Mouse (Mus musculus) gastrocnemius, postnatal 10 days (tissue): ENCODE measurements around the gene Trank1. TPM values are rescaled to one million over a fixed set of nuclear protein-coding genes. Genes with fewer than 3 reads are reported as not detected.

Experiments
- DNase-seq: peaks from one replicate; pipeline ENCODE4 v3.0.0; 2021; ENCODE audit warnings: mixed read lengths
- total RNA-seq, 2 experiments: library from RNA; stranded (reverse); gene quantifications; 2 replicates each; pipeline ENCODE4 v1.2.3; 2021

Gene Trank1
- total RNA-seq, 2 experiments from 2014 or later: 0.49 to 0.52 TPM

DNA sequence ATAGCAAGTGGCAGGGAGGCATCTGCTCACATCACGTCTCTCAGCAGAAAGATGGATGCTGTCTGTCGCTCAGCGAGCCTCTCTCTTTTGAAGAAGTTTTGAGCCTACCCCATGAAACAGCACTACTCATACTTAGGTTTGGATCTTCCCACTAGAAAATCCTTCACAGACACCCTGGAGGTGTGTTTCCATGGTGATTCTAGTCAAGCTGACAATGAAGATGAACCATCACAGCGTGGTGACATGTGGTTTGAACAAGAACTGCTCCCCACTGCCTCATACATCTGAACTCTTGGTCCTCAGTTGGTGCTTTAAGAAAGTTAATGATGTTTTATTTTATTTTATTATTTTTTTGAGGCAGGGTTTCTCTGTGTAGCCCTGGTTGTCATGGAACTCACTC, 114.4 kb downstream of the Trank1 start:
- no peak for DNase-seq

DNA sequence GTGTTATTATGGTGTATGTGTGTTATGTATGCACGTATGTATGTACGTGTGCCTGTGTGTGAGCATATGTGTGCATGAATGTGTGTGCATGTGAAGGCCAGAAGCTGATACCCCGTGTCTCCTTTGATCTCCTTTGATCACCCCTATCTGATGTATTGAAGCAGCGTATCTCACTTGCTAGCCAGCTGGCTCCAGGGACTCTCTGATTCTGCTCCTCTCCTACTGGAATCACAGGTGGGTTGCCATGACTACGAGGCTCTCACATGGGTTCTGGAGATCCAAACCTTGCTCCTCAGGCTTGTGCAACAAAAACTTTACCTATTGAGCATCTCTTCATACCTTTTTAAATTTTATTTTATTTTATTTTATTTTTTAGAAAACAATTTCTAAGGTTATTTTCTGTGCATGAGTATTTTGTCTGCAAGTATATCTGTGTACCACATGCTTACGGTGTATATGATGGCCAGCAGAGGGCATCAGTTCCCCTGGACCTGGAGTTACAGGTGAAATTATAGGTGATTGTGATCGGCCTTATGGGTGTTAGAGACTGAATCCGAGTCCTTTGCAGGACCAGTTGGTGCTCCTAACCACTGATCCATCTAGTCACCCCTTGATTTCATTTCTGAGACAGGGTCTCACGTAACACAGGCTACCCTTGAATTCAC, 116.5 kb downstream of the Trank1 start:
- no peak for DNase-seq

DNA sequence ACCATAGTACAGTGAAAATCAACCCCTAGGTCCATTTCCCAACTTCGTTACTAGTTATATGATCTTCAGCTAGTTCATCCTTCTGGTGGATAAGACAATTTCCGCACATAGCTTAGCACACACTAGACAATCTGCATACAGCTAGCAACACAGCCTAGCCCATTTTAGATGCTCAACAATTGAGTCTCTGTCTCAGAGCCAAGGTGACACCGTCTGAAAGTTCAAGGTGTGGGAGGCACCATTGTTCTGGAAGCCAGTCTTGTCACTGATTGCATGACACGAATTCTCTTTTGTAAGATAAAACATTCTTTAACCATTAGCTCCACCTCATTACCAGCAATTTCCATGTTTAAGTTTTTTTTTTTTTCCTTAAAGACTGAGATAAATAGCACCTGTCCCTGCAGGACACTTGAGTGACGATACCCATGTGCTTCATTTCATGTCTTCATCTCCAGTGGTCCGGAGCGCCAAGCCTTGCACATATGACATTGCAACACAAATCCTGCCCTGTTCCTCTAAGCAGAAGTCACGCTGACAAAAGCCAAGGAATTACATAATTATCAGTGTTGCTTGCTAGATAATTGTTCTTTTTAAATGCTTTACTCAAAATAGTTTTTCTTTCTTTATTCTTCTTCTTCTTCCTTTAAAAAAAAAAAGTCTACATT, 117.3 kb downstream of the Trank1 start:
- no peak for DNase-seq

DNA sequence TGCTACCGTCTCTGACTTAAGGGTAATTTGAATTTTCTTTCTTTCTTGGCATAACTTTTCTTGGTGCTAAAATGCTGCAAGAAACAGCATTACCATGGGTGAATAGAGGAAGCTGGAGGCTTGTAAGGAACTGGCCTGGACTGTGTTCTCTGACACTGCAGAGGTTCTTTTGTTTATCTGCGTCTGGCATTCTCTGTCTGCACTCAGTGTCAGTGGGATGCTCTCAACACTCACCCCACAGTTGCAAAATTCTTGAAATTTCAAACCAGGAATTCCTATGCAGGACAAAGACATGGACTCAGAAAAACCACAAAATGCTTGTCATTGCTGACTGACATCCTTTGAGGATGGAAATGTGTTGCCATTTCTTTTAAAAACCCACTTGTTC, 117.8 kb downstream of the Trank1 start:
- DNase-seq: no peak

DNA sequence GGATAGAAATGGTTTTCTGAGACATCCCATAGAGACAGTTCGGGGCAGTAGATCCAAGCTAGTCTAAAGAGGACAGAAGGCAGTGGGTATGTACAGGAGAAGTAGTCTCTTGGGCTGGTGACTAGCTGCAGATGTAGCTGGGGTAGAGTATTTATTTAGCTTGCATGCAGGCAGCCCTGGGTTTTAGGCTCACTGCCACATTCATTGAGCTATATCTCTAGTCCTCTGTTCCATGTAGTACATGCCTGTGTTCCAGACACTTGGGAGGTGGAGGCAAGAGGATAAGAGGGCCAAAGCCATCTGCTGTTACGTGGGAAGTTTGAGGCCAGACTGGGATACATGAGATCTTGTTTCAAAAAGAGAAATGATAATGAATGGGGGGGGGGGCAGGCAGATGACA, 123.9 kb downstream of the Trank1 start:
- no peak for DNase-seq

DNA sequence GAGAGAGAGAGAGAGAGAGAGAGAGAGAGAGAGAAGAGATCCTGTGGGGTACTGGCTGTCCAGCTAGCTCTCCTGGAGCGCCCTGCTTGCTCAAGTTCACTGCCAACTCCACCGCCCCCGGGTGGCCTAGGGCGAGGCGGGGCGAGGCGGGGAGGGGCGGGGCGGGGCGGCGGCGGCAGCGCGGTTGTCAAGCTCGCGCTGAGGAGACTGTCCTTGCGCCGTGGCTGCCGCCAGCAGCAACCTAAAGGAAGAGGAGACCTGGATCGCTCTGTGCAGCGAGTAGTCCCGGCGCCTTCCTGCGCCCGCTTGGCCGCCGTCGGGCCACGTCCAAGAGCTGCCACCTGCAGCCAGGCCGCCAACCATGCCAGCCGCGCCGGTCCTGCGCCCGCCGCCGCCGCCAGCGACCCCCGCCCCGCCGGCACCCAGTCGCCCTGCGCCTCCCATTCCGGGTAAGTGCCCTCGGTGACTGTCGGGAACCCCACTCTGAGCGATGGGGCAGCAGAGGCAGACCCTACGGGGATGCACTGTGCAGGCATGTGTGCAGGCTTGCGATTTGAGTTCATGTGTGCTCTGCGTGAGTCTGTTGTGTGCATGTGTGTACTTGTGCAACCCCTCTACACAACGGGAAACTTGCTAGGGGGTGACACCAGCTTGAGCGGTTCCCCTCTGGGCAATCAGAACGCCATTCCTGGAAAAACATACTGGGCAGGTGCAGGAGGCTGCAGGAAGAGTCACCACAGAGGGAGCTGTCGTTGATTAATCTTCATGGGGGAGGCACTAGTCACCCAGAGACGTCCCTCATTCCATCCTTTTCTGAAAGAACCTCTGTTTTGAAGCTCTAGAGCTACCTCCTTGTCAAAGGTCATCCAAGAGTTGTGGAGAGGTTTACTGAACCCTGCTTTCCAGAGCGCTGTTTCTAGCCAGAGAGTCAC, 127.6 kb downstream of the Trank1 start, which contains the start of gene Dclk3:
TSS of gene Dclk3 (plus strand) at position 178 of the 932 bp plus-strand sequence.
- DNase-seq: peak; percentile 41

DNA sequence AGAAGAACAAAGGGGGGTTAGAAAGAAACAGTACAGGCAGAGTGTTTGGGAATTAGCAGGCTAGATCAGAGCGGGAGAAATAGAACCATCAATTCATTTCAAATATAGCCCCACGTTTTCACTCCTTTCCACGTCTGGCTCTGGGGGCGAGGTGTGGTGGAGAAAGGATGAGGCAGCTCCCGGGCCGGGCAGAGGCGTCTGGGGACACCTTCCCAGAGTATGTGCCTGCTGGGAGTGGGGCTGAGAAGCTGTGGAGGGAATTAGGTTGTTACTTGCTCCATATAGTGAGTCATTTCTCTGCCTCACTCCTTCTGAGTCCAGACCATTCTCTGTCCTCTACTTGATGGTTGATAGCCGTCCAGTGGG, 128.3 kb downstream of the Trank1 start:
- DNase-seq: no peak

DNA sequence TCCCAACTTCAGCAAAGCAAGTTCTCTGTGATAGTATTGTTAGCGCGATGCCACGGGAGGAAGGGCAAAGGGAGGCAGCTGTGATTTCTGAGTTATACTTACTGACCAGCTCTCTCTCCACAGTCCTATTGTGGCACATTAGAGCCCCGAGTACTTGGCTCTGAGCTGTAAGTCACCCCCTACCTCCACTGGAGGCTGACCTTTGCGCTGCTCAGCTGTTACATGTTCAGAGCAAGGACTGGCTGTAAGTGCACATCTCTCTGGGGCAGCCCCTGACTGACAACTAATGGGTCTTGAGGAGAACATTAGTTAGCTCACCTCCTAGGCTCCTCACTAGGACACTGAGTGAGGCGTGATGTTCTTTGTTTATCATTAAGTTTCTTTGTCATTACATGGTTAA, 128.9 kb downstream of the Trank1 start:
- DNase-seq: no peak

DNA sequence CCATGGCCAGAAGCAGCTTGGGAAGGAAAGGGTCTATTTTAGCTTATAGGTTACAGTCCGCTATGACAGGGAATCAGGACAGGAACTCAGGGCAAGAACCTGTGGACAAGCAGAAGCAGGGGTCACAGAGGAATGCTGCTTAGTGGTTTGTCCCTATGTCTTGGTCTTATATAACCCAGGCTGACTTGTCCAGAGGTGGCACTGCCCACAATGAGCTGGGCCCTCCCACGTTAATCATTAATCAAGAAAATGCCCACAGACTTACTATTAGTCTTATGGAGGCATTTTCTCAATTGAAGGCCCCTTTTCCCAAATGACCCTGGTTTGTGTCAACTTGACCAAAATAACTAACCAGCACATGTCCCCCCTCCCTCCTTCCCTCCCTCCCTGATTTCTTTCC, 129.6 kb downstream of the Trank1 start:
- DNase-seq: no peak

Other genes with a start within 250 kb of the Trank1 start
- gene Lrrfip2, start 194.1 kb upstream of the Trank1 start, total RNA-seq: 10 to 100 TPM; 72.3 to 80.8 TPM
- gene Mlh1, start 39.9 kb upstream of the Trank1 start, total RNA-seq: 10 to 100 TPM; 11.1 to 17.8 TPM
- 10 to 100 TPM; 26.8 to 29.9 TPM for gene Epm2aip1, start 39.8 kb upstream of the Trank1 start, total RNA-seq
- 1 to 10 TPM; 1.2 to 1.4 TPM for gene Dclk3, start 127.3 kb downstream of the Trank1 start, total RNA-seq